Mouse (Mus musculus): ENCODE measurements around the gene Cd40.
A peak's percentile ranks its signal among the peaks of the same experiment; 100 is the strongest.

The Cd40 gene

DNA sequence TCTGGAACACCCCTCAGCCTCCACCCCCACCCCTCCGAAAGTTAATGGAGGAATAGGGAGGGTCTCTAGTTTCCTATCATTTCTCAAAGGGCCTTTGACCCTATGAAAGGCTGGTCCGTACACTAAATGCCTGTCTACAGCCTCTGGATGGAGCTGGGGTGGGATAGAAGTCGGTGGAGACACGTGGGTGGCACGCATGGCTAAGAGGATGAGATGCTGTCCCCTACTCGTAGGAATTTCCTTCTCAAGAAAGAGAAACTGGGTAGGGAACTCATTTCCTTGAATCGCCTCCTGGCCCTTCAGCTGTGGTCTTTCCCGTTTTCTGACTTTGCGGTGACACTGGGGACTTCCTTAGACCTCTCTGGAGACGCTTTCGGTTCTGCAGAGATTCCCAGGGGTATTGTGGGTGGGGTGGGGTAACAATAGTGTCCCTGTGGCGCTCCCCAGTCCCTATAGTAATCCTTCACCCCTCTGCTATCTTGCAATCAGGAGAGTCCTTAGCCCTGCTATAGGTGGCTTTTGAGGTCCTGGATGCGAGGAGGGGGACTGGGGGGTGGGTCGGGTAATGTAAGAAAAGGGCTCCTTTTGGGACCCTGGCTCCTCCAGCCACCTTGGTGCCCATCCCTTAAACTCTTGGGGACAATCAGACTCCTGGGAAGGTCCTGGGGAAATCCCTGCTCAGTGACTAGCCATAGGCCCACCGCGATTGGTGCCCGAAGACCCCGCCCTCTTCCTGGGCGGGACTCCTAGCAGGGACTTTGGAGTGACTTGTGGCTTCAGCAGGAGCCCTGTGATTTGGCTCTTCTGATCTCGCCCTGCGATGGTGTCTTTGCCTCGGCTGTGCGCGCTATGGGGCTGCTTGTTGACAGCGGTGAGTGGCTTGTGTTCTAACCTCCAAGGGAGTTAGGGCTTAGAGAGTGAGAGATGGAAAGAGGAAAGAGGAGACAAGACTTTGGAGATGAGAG, at the start of gene Cd40:
TSS of gene Cd40 (plus strand) at position 740 of the 965 bp plus-strand sequence.
- no peak for DNase-seq (ENCODE audit: low spot score)

DNA sequence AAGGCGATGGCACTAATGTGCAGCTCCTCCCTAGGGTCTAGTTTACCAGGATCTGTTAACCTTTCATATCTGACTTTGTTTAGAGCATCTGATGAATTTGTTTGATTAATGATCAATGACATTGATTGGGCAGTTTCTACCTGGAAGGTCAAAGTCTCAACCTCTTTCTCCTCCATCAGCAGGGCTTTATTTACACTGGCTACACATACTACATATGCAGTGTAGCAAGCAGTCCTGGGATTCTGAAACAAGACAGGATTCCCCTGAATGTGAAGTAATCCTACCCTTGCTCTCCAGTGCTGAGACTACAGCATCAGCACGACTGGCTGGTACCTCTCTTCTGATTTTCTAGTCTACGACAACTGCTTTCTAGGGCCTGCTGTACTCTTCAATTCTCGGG, 48.6 kb upstream of the Cd40 start:
- no peak for DNase-seq (ENCODE audit: low spot score)

- DNase-seq (ENCODE audit: low spot score): no peak
These were observed 47.4 kb upstream of the Cd40 start for GRCm38 (mm10) chr2:165007986-165008385.

DNA sequence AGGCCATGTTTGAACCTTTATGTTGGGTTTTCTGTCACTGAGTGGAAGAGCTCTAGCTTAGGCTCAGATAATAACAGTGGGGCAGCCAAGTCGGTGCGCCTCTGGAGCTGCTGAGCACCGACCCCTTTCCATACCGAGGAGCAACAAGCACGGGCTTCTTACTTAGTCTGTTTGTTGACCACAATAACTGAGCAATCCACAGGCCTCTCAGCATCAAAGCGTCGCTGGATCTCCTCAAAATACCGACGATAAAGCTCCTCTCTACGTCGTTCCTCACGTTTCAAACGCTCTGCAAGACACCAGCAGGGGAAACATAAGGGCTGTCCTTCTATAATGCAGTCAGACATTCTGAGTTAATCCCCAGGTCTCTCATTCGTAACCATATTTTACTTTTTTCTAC, 46.3 kb upstream of the Cd40 start:
- DNase-seq (ENCODE audit: low spot score): no peak

GRCm38 (mm10) chr2:165009581-165009980, 45.8 kb upstream of the Cd40 start:
- no peak for DNase-seq (ENCODE audit: low spot score)

DNA sequence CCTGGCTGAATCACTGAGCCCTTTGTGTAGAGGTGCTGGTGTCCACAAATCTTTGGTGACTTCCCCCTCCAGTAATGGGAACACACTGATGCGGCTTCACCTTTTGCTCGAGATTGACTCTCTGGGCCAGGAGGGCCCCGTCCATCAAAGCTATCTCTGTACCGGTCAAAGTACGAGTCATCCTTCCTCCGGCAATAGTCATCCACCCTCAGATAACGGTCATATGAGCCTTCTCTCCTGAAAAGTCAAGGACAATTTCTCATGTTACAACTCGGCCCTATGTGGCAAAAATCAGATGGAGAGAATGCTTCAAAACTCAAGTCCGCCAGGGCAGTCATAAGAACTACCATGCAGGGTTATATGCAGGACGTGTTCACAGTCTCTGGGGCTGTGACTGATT, 45.1 kb upstream of the Cd40 start:
- DNase-seq (ENCODE audit: low spot score): no peak

- DNase-seq (ENCODE audit: low spot score): no peak
These were observed 40.5 kb upstream of the Cd40 start for GRCm38 (mm10) chr2:165014935-165015334.

GRCm38 (mm10) chr2:165020490-165020889, 34.9 kb upstream of the Cd40 start:
- DNase-seq (ENCODE audit: low spot score): no peak

- DNase-seq (ENCODE audit: low spot score): no peak
These were observed 28.3 kb upstream of the Cd40 start for GRCm38 (mm10) chr2:165027163-165027562.

DNA sequence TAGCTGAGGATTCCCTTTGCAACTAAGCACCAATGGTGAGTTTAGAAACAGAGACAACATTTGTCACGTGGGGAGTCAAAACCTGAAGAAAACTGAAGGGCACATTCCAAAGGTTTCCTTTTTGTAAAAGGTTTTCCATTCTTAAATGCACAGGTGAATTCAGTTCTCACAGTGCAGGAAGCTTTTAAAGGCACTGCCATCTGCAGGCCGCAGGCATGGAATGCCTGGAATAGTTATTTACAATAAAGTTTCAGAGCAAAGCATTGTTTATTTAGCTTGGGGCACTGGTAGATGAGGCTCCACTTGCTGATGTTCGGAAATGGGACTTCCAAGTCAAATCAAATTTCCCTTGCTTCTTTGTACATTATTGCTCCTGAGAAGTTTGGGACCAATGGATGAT, 22.9 kb upstream of the Cd40 start:
- DNase-seq (ENCODE audit: low spot score): no peak

- DNase-seq (ENCODE audit: low spot score): no peak
These were observed 22.1 kb upstream of the Cd40 start for GRCm38 (mm10) chr2:165033306-165033705.

- peak; percentile 93 for DNase-seq (ENCODE audit: low spot score)
These were observed 21.0 kb upstream of the Cd40 start, which contains the start of gene Ncoa5 for GRCm38 (mm10) chr2:165034131-165035057. Ncoa5 (minus strand) TSS chr2:165034867.

GRCm38 (mm10) chr2:165035058-165035431, 20.4 kb upstream of the Cd40 start:
- DNase-seq (ENCODE audit: low spot score): no peak

DNA sequence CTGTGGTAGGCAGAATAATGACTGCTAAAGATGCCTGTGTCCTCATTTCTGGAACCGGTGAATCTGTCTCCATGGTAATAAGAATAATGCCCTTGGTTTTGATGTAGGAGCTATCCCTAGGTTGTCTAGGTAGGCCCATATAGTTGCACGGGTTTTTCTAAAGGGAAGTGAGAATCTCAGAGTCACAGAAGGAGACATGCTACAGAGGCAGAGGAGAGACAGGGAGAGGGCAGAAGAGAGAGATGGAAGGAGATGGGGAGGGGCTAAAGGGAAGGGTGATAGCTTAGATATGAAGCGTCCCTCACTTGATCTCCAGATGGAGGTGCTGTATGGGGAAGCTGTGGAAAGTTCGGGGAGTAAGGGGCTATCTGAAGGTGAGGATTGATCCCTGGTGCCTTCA, 18.0 kb upstream of the Cd40 start:
- no peak for DNase-seq (ENCODE audit: low spot score)

DNA sequence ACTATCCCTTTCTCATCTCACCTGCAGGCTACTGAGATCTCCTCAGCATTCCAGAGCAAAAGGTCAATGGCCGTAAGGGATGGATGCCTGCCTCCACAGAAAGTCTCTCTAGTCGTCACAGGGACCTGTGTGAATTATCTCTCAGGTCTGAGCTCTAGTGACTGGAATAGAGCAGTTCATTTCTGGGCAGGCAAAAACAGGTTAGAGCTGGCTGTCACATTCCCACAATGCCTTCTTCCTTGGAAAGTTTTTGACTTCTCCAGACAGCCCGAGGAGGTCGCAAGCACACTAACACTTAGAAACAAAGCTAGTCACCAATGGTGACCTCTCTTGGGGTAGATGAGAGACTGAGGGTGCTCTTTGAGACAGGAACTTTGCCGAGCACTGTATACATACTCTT, 13.3 kb upstream of the Cd40 start:
- DNase-seq (ENCODE audit: low spot score): no peak

DNA sequence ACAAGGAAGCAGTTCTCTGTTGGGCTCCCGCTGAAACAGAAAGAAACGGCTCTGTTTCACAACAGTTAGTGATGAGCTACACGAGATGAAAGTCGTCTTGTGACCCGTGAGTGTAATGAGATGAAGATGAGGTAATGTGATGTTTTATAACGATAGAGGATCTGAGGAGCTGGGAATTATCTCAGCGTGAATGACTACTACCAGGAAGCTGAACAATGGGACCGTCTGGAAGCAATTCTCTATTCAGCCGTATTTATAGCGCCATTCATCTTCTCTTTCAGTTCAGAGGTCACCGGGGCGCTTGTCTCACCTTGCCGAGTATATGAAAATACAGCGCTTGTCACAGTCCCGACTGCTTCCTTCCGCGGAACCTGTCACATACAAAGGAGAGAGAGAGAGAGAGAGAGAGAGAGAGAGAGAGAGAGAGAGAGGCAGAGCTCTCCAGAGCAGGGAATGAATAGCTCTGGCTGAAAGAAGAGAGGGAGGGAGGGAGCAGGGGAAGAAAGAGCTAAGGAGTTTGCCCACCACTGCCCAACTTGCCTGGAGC, 12.3 kb upstream of the Cd40 start:
- DNase-seq (ENCODE audit: low spot score): no peak

- DNase-seq (ENCODE audit: low spot score): no peak
These were observed 11.7 kb upstream of the Cd40 start for GRCm38 (mm10) chr2:165043729-165044128.

DNA sequence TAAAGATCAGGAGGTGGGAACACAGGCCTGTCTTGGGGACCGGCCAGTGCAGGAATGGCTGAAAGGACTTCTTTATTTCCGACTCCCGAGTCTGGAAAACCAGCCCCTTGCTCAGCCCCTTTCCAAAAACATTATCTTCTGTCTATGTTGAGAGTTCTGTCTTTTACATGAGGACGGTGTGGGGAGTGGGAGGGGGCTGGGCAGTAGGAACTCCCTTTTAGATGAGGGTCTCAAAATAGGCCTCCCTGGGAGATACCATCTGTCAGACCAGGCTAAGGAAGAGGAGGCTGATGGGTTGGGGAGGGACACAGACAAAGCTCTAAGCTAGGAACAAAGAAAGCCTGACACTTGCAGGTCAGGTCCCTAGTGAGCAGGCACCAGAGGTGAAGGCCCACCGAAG, 6.4 kb upstream of the Cd40 start:
- DNase-seq (ENCODE audit: low spot score): no peak

GRCm38 (mm10) chr2:165050826-165051548, 4.4 kb upstream of the Cd40 start:
- DNase-seq (ENCODE audit: low spot score): no peak

DNA sequence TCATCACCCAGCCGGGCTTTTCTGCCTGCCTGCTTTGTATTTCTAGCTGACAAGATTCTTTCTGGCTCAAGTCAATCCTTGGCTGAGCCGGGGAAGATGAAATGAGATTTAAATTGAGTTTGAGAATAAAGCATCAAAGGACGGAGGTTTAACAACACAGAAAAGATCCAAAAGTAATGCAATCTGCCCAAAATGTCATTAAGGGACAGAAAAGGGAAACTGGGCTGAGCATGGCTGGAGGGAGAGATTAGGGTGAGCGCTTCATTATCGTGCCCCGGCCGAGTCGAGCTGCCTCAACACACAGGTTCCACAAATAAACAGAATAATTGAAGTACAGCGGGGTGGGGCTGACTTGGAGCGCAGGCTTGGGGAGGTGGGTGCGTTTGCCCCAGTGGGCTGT, 3.9 kb upstream of the Cd40 start:
- no peak for DNase-seq (ENCODE audit: low spot score)

GRCm38 (mm10) chr2:165055905-165056304, 478 bp downstream of the Cd40 start:
- no peak for DNase-seq (ENCODE audit: low spot score)
